Mouse (Mus musculus) testis, adult 2 months (tissue): ENCODE measurements around the gene Cntnap2. TPM values are rescaled to one million over a fixed set of nuclear protein-coding genes. Genes with fewer than 3 reads are reported as not detected.
A peak's percentile ranks its signal among the peaks of the same experiment; 100 is the strongest.

Experiments
- H3K27ac ChIP-seq: fragments of 200-500 bp; 2 replicates; pipeline ENCODE4 v1.5.1; 2012; ENCODE audit warnings: low read depth, low read length; ENCODE audit not compliant: control insufficient read depth, insufficient read depth
- H3K27me3 ChIP-seq: fragments of 200-500 bp; 2 replicates; pipeline ENCODE4 v1.6.1; 2012; ENCODE audit warnings: mild to moderate bottlenecking, low read length, moderate library complexity; ENCODE audit not compliant: control insufficient read depth, insufficient read depth
- H3K36me3 ChIP-seq: fragments of 200-500 bp; 2 replicates; pipeline ENCODE4 v1.6.1; 2012; ENCODE audit warnings: mild to moderate bottlenecking, low read length; ENCODE audit not compliant: control insufficient read depth, insufficient read depth
- H3K4me1 ChIP-seq: fragments of 200-500 bp; 2 replicates; pipeline ENCODE4 v1.6.1; 2012; ENCODE audit warnings: low read length; ENCODE audit not compliant: control insufficient read depth, insufficient read depth
- H3K4me3 ChIP-seq: fragments of 200-500 bp; 2 replicates; pipeline ENCODE4 v1.5.1; 2012; ENCODE audit warnings: low read depth, mild to moderate bottlenecking, low read length, moderate library complexity, mixed read lengths; ENCODE audit not compliant: control insufficient read depth
- CTCF ChIP-seq: fragments of 200-500 bp; IDR thresholded peaks from 2 replicates; pipeline ENCODE4 v1.5.1; 2012; ENCODE audit warnings: low read depth, mild to moderate bottlenecking, inconsistent platforms, low read length, moderate library complexity; ENCODE audit not compliant: control insufficient read depth, insufficient read depth, insufficient replicate concordance
- POLR2A ChIP-seq: fragments of 200-500 bp; IDR thresholded peaks from 2 replicates; pipeline ENCODE4 v1.6.1; 2012; ENCODE audit warnings: low read depth, mild to moderate bottlenecking, inconsistent platforms, low read length, moderate library complexity; ENCODE audit not compliant: control insufficient read depth
- polyA plus RNA-seq: library from polyadenylated mRNA; depleted of rRNA; stranded (reverse); fragments of >200 nt; gene quantifications from 2 replicates; pipeline ENCODE4 v1.2.3, GENCODE M21; 2012

Gene Cntnap2
- polyA plus RNA-seq, 1 experiment = 49.6 TPM

DNA sequence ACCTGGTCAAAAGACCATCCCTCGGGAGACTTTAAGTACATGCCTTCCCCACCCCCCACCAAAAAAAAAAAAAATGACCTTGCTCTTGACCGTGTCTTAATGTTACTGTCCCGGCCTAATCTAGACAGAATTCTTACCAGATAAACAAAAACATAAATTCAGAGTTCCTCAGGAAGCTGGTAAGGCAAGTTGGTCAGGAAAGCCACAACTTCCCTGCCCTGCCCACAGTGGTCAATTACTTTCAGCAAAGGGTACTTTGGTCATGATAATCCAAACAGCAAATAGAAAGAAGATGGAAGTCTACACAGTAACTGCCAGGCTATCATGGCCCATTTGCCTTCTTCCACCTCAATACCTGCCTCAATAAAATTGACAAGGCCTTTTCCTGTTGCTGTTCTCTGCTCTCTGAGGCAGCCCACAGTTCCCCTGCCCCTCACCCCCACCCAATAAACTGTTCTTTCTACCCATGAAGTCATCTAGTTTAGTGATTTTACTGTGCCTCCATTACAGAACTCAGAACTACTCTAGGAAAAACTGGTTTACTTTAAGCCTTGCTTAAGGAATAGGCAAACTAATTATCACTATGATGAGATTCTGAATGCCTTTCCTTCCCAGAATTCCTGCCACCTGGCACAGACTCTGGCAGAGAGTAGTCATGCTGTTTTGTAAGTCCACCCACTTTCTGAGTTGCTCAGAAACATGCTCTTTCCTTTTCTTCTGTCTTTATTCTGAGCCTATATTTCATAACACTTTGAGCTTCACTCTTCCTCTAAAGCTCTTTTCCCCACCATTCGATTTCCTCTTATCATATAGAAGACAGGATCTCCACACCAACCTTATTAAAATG lies 1743.3 kb downstream of the Cntnap2 start:
- no peaks in the 10 kb centered on the region for H3K27me3 ChIP-seq
- no peaks in the 10 kb centered on the region for H3K36me3 ChIP-seq
- TF ChIP-seq CTCF (no peak), POLR2A (no peak)
- peak overlapping the region; percentile 17; the same call in 1 of the 2 replicates for H3K27ac ChIP-seq
- H3K4me3 ChIP-seq = no peak overlapping the region
- H3K4me1 ChIP-seq = no peaks in the 10 kb centered on the region

DNA sequence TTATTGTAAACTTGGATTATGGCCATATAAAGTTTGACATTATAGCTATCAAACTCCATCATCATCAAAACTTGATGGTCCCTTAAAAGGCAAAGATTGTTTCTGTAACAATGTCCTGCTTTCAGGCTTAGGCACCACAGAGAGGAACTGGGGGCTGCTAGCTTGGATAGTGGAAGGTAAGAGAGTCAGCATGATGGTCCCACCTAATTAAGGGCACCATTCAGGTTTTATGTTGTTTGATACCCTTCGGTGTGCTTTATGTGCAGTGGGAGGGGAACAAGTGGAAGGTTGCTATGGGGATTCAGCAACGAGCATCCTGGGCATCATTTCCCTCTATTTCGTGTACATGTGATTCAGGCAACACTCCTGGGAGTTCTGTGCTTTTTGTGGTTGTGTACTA lies 1797.5 kb downstream of the Cntnap2 start:
- no peak for TF ChIP-seq CTCF
- no peak for TF ChIP-seq POLR2A
- Histone ChIP-seq H3K36me3 (no peaks in the 10 kb centered on the region), H3K4me1 (no peaks in the 10 kb centered on the region), H3K27ac (no peak overlapping the region), H3K27me3 (no peaks in the 10 kb centered on the region), H3K4me3 (no peak overlapping the region)

DNA sequence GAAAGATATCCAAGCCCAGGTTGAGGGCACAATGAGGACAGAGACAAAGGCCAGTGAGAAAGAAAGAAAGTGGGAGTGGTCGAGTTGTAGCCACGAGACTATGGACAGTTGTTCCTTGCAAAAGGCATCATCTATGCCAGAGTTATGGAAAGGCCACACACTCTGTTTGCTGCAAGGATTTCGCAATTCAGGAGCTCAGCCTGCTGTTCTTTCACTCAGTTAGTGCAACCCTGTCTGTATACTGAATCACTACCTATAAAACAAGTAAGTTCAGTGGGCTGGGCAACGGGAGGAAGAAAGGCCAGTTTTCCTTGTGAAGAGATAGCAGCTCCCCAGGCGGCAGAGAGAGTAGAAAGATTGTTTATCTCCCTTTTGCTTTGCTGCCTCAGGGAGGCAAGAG lies 1801.9 kb downstream of the Cntnap2 start:
- H3K4me3 ChIP-seq = no peak overlapping the region
- TF ChIP-seq POLR2A (no peak), CTCF (no peak)
- H3K27me3 ChIP-seq = no peaks in the 10 kb centered on the region
- H3K27ac ChIP-seq = no peak overlapping the region
- no peaks in the 10 kb centered on the region for H3K36me3 ChIP-seq
- H3K4me1 ChIP-seq = no peaks in the 10 kb centered on the region

DNA sequence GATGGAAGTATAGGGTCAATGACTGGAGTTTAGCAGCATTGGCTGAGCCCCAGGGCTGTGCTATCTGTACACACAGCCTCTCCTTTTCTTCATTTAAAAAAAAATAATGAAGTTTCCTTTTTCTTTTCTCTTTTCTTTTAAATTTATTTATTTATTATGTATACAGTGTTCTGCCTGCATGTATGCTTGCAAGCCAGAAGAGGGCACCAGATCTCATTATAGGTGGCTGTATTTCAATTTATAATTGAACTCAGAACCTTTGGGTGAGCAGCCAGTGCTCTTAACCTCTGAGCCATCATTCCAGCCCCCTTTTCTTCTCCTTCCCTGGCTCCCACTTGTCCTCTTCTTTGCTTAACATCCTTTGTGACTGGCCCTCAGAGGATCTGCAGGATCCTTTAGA lies 1807.2 kb downstream of the Cntnap2 start:
- no peaks in the 10 kb centered on the region for H3K4me1 ChIP-seq
- TF ChIP-seq POLR2A (no peak), CTCF (no peak)
- H3K27me3 ChIP-seq = no peaks in the 10 kb centered on the region
- H3K27ac ChIP-seq = no peak overlapping the region
- H3K36me3 ChIP-seq = no peaks in the 10 kb centered on the region
- H3K4me3 ChIP-seq = no peak overlapping the region

DNA sequence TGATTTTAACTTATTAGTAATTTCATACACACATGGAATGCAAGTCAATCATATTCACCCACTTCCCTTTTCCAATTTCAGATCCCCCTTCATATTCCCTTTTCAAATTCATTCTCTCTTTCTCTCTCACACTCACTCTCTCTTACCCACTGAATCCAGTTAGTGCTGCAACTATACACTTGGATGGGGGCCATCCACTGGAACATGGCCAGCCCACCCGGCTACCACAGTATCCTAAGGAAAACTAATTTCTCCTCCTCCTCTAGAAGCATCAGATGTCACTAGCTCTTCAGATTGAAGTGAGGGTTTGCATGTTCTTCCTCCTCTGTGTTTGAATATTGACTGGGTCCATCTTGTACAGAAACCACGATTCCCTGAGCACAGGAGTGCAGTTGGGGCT lies 1827.1 kb downstream of the Cntnap2 start:
- Histone ChIP-seq H3K36me3 (no peaks in the 10 kb centered on the region), H3K4me1 (no peaks in the 10 kb centered on the region), H3K27me3 (no peaks in the 10 kb centered on the region), H3K27ac (no peak overlapping the region), H3K4me3 (no peak overlapping the region)
- no peak for TF ChIP-seq CTCF

DNA sequence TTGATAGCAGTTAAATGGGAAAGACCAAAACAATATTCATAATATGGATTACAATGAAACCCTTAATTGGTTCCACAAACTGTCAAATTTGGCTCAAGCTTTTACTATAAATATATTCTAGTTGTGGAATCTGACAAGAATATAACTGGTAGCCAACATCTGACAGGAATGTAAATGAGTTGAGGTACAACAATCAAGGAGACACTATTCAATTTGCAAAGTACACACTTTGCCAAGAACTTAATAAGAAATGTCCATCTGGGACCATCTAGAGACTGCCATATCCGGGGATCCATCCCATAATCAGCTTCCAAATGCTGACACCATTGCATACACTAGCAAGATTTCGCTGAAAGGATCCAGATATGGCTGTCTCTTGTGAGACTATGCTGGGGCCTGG lies 1850.0 kb downstream of the Cntnap2 start:
- H3K36me3 ChIP-seq = no peaks in the 10 kb centered on the region
- H3K4me3 ChIP-seq = no peak overlapping the region
- H3K27ac ChIP-seq = no peak overlapping the region
- no peaks in the 10 kb centered on the region for H3K27me3 ChIP-seq
- TF ChIP-seq POLR2A = no peak
- no peak for TF ChIP-seq CTCF
- H3K4me1 ChIP-seq = no peaks in the 10 kb centered on the region

DNA sequence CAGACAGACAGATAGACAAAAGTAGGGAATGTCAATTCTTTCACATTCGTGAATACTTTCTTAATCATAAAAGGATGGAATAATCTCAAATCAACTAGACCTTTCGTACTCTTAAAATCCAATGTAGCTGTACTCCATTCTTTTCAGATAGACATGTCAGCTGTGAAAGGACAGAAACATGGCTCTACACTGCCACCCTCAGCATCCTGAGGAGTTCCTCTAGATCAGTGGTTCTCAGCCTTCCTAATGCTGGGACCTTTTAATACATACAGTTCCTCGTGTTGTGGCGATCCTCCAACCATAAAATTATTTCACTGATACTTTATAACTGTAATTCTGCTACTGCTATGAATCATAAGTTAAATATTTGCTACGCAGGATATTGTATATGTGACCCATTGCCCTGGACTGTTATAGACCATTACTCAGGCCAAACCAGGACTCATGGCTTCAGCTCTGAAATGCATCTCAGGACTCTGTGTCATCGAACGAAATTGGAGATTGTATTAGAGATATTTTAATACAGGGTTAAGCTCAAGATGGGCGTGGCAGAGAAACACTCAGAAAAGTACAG lies 1859.6 kb downstream of the Cntnap2 start:
- H3K36me3 ChIP-seq = no peaks in the 10 kb centered on the region
- H3K27me3 ChIP-seq = no peaks in the 10 kb centered on the region
- H3K4me3 ChIP-seq = no peak overlapping the region
- no peaks in the 10 kb centered on the region for H3K4me1 ChIP-seq
- no peak overlapping the region for H3K27ac ChIP-seq
- TF ChIP-seq POLR2A (no peak), CTCF (no peak)
